Mouse (Mus musculus) forebrain, postnatal 0 days (tissue): ENCODE results near the gene Ly6g6d. TPM values are rescaled to one million over a fixed set of nuclear protein-coding genes. Genes with fewer than 3 reads are reported as not detected.

Source experiments
- ATAC-seq: fragments of 200-750 bp; cut with Nextera tagmentation; 2 replicates; pipeline ENCODE4 v1.8.0; 2017; ENCODE audit warnings: mild to moderate bottlenecking, moderate library complexity
- DNase-seq: peaks from one replicate; pipeline ENCODE4 v3.0.0-alpha.2; 2015
- H3K27ac ChIP-seq: fragments of 300-500 bp; sonication (generic); 2 replicates; pipeline ENCODE4 v1.5.1; 2014; ENCODE audit warnings: low read depth, mild to moderate bottlenecking, antibody characterized with exemption, low read length, moderate library complexity, mixed read lengths
- H3K27me3 ChIP-seq: fragments of 300-500 bp; sonication (generic); 2 replicates; pipeline ENCODE4 v1.6.1; 2014; ENCODE audit warnings: mild to moderate bottlenecking, low read length, mixed read lengths; ENCODE audit not compliant: insufficient read depth
- H3K36me3 ChIP-seq: fragments of 300-500 bp; sonication (generic); 2 replicates; pipeline ENCODE4 v1.6.1; 2014; ENCODE audit warnings: mild to moderate bottlenecking, moderate library complexity; ENCODE audit not compliant: insufficient read depth
- H3K4me1 ChIP-seq: fragments of 300-500 bp; sonication (generic); 2 replicates; pipeline ENCODE4 v1.6.1; 2014; ENCODE audit warnings: antibody characterized with exemption; ENCODE audit not compliant: insufficient read depth
- H3K4me2 ChIP-seq: fragments of 300-500 bp; sonication (generic); 2 replicates; pipeline ENCODE4 v1.6.1; 2014; ENCODE audit warnings: low read depth, mild to moderate bottlenecking, moderate library complexity
- H3K4me3 ChIP-seq: fragments of 300-500 bp; sonication (generic); 2 replicates; pipeline ENCODE4 v1.5.1; 2014; ENCODE audit warnings: low read depth, low read length, mixed read lengths
- H3K9ac ChIP-seq: fragments of 300-500 bp; sonication (generic); 2 replicates; pipeline ENCODE4 v1.6.1; 2014; ENCODE audit warnings: mild to moderate bottlenecking
- H3K9me3 ChIP-seq: fragments of 300-500 bp; sonication (generic); 2 replicates; pipeline ENCODE4 v1.6.1; 2016; ENCODE audit warnings: low read length
- CTCF ChIP-seq: sonication (generic); IDR thresholded peaks from 2 replicates; pipeline ENCODE4 v1.5.1; 2016; ENCODE audit warnings: antibody characterized with exemption, control low read depth, low read depth
- WGBS: fragments of 180-500 bp; shearing (Covaris S2); extraction: QIAGEN DNeasy Blood & Tissue Kit; methylation state at CpG from one replicate; pipeline ENCODE4 v1.1.7; 2014; 5-methylcytosine and 5-hydroxymethylcytosine counted together
- polyA plus RNA-seq: library from polyadenylated mRNA; unstranded; fragments of >200 nt; fragmentation: Nextera tagmentation; extraction: Ambion mirVana; gene quantifications from 2 replicates; pipeline ENCODE4 v1.2.1, GENCODE M21; 2015
- total RNA-seq: library from RNA; depleted of rRNA; stranded (reverse); fragments of >200 nt; gene quantifications from 2 replicates; pipeline ENCODE4 v1.2.3, GENCODE M21; 2014

Gene Ly6g6d
- total and polyA plus RNA-seq, 2 experiments from 2014 or later, result 1.6 TPM; not detected in 1

- H3K36me3 ChIP-seq, result no peaks in the 10 kb centered on the region
- H3K27ac ChIP-seq, result no peak overlapping the region
- 0 out of 2 replicates have a peak, but pooled peaks cover 8% of the 10 kb centered on the region for H3K4me1 ChIP-seq
- TF ChIP-seq CTCF, result no peak
- DNase-seq (no peak), ATAC-seq (no peak)
- 83% methylated on average over 17 of the region's 17 CpGs for WGBS
- no peak overlapping the region for H3K4me3 ChIP-seq
- no peak overlapping the region for H3K4me2 ChIP-seq
- no peak overlapping the region for H3K9ac ChIP-seq
- no peaks in the 10 kb centered on the region for H3K9me3 ChIP-seq
- peaks cover 4% of the 10 kb centered on the region for H3K27me3 ChIP-seq
Observed at GRCm38 (mm10) chr17:35068213-35068914, 9.5 kb downstream of the Ly6g6d start.

GRCm38 (mm10) chr17:35066084-35066483 is 11.8 kb downstream of the Ly6g6d start, which contains the start of gene Mpig6b:
Mpig6b (minus strand) TSS chr17:35066184.
- no peak within 1 kb of the TSS; the same call in 1 of the 2 replicates for H3K9ac ChIP-seq
- ATAC-seq, result no peak
- peaks cover 4% of the 10 kb centered on the region for H3K27me3 ChIP-seq
- WGBS, result 48% methylated on average over 10 of the region's 10 CpGs
- peak within 1 kb of the TSS; percentile 31 for H3K4me2 ChIP-seq
- DNase-seq, result no peak
- H3K9me3 ChIP-seq, result no peaks in the 10 kb centered on the region
- peaks cover 8% of the 10 kb centered on the region for H3K36me3 ChIP-seq
- no peak for TF ChIP-seq CTCF
- H3K27ac ChIP-seq, result no peak within 1 kb of the TSS
- H3K4me1 ChIP-seq, result 0 out of 2 replicates have a peak, but pooled peaks cover 8% of the 10 kb centered on the region
- H3K4me3 ChIP-seq, result peak within 1 kb of the TSS; percentile 9

GRCm38 (mm10) chr17:35064951-35065947 is 12.6 kb downstream of the Ly6g6d start, which contains the start of gene Ly6g6c:
Ly6g6c (plus strand) TSS chr17:35065388.
- no peaks in the 10 kb centered on the region for H3K9me3 ChIP-seq
- no peak within 1 kb of the TSS; the same call in 1 of the 2 replicates for H3K9ac ChIP-seq
- H3K27ac ChIP-seq, result no peak within 1 kb of the TSS
- H3K4me1 ChIP-seq, result peaks cover 14% of the 10 kb centered on the region; the same call in 1 of the 2 replicates
- peak within 1 kb of the TSS; percentile 9 for H3K4me3 ChIP-seq
- peaks cover 4% of the 10 kb centered on the region for H3K27me3 ChIP-seq
- DNase-seq (no peak), ATAC-seq (no peak)
- no peak for TF ChIP-seq CTCF
- H3K36me3 ChIP-seq, result peaks cover 12% of the 10 kb centered on the region
- H3K4me2 ChIP-seq, result peak within 1 kb of the TSS; percentile 31
- WGBS, result 5% methylated on average over 48 of the region's 48 CpGs

DNA sequence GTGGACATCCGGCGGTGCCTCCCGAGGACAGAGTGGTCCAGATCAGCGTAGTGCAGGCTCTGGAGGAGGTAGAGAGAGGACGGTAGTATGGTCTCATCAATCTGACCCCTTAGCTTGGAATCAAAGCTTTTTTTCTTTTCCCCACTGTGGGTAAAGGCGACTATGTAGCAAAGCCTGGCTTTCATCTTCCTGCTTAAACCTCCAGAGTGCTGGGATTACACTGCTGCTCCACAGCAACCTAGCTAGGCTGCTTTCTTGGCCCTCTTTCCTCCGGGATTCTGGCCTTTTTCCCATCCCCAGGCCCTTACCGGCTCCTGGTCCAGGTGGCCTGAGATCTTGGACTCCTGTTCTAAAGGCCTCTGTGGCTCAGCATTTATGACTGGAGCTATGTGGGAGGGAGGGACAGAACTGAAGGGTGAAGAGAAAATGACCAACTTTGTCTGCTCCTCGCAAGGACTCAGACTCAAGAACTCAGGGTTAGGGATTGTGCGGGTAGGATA is 13.4 kb downstream of the Ly6g6d start:
- peaks cover 16% of the 10 kb centered on the region; the same call in 1 of the 2 replicates for H3K4me1 ChIP-seq
- no peak for TF ChIP-seq CTCF

GRCm38 (mm10) chr17:35063466-35063865 is 14.4 kb downstream of the Ly6g6d start:
- DNase-seq (no peak), ATAC-seq (no peak)
- WGBS, result 87% methylated on average over 3 of the region's 3 CpGs

More for the DNA sequence above, 13.4 kb downstream of the Ly6g6d start:
- Histone ChIP-seq H3K9me3 (no peaks in the 10 kb centered on the region), H3K4me2 (no peak overlapping the region), H3K4me3 (no peak overlapping the region), H3K27me3 (peaks cover 4% of the 10 kb centered on the region), H3K27ac (no peak overlapping the region), H3K36me3 (peaks cover 12% of the 10 kb centered on the region), H3K9ac (no peak overlapping the region)
- DNase-seq (no peak), ATAC-seq (no peak)
- 39% methylated on average over 10 of the region's 10 CpGs for WGBS

GRCm38 (mm10) chr17:35061299-35061698 is 16.6 kb downstream of the Ly6g6d start:
- H3K4me2 ChIP-seq, result no peak overlapping the region
- WGBS, result 84% methylated on average over 8 of the region's 8 CpGs
- H3K9me3 ChIP-seq, result no peaks in the 10 kb centered on the region
- TF ChIP-seq CTCF, result no peak
- no peak for DNase-seq
- no peak for ATAC-seq
- no peak overlapping the region for H3K4me3 ChIP-seq
- H3K36me3 ChIP-seq, result peaks cover 12% of the 10 kb centered on the region
- H3K27ac ChIP-seq, result no peak overlapping the region
- peaks cover 16% of the 10 kb centered on the region; the same call in 1 of the 2 replicates for H3K4me1 ChIP-seq
- peaks cover 4% of the 10 kb centered on the region for H3K27me3 ChIP-seq
- H3K9ac ChIP-seq, result no peak overlapping the region

More at GRCm38 (mm10) chr17:35063466-35063865, 14.4 kb downstream of the Ly6g6d start:
- Histone ChIP-seq H3K4me1 (peaks cover 16% of the 10 kb centered on the region; the same call in 1 of the 2 replicates), H3K36me3 (peaks cover 12% of the 10 kb centered on the region), H3K27me3 (peaks cover 4% of the 10 kb centered on the region), H3K4me3 (no peak overlapping the region), H3K27ac (no peak overlapping the region), H3K9ac (no peak overlapping the region), H3K4me2 (no peak overlapping the region), H3K9me3 (no peaks in the 10 kb centered on the region)
- TF ChIP-seq CTCF, result no peak
